ENCODE assay signal across 20 mouse cellular contexts in the genomic region with DNA sequence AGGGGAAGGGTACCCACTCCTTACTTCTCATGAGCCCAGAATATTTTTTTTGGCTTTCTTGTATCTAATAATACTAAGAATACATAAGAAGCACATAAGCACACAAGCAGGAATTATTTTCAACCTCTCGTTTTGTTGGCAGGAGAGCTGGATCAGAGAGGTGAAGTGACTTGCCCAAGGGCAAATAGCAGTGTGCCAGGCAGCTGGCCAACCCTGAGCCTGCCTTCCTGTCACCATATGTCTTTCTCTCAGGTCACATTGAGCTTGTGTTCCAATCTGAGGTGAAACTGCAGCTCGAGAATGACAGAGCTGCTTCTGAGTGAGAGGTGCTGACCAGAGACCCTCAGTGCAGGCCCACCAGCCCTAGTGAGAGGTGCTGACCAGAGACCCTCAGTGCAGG. TPM values are rescaled to one million over a fixed set of nuclear protein-coding genes. Genes with fewer than 3 reads are reported as not detected.
DNase-seq lines count a peak whose midpoint lies in the region; ATAC-seq and TF ChIP-seq lines count a peak whose summit lies in the region.
"Had no signal": no experiment of that assay in that cellular context is flagged by ENCODE, and none has a peak within 500 bp of the region (broad histone marks: within the 10 kb centered on the region; RNA-seq: fewer than 3 reads in every experiment).

No protein-coding gene starts in this region.

- no peaks in the 10 kb centered on the region for H3K27me3 ChIP-seq in cerebellum, adult 2 months (ENCODE audit: control insufficient read depth, insufficient read depth, low read length)
- no peaks in the 10 kb centered on the region for H3K27me3 ChIP-seq in midbrain, embryonic 13.5 days
- H3K27me3 ChIP-seq: hindbrain, embryonic 15.5 days; limb, embryonic 15.5 days; midbrain, embryonic 12.5 days had no signal

- TF ChIP-seq CTCF in layer of hippocampus, adult 2 months (conservative IDR thresholded peaks at IDR 0.05): no peak
- TF ChIP-seq CTCF in cerebellum, adult 2 months (IDR thresholded peaks at IDR 0.05; ENCODE audit: borderline replicate concordance, insufficient read depth, low read depth, low read length): no peak
- no peak for TF ChIP-seq CTCF in gastrocnemius, adult 2 months (IDR thresholded peaks at IDR 0.05)

- WGBS in cerebellum, adult 2 months: 18% methylated on average over 2 of the region's 2 CpGs
- WGBS in midbrain, embryonic 13.5 days: 74% methylated on average over 2 of the region's 2 CpGs

- H3K9ac ChIP-seq in midbrain, embryonic 13.5 days (replicated peaks): no peak overlapping the region
- H3K9ac ChIP-seq: forebrain, postnatal 0 days; hindbrain, embryonic 15.5 days; limb, embryonic 15.5 days; liver, postnatal 0 days; midbrain, embryonic 12.5 days had no signal

- peak; percentile 27 to 72 for DNase-seq in adrenal gland, adult (ENCODE audit: inconsistent age in 2 of 2, low spot score in 1 of 2)
- no peak for DNase-seq in adrenal gland, postnatal 4 days (ENCODE audit: low spot score in 2 of 2)
- DNase-seq in layer of hippocampus, adult 2 months (ENCODE audit: low spot score in 2 of 2): no peak
- DNase-seq in layer of hippocampus, postnatal 14 days (ENCODE audit: low spot score in 2 of 2): no peak
- DNase-seq in cerebellum, adult 2 months: peak; percentile 48 to 68
- peak; percentile 59 to 74 for DNase-seq in kidney, postnatal 25 days
- no peak for DNase-seq in gastrocnemius, adult 2 months
- DNase-seq: forebrain, postnatal 0 days; gastrocnemius, postnatal 10 days; heart, postnatal 14 days; liver, postnatal 0 days; lung, postnatal 36 days; right cerebral cortex, postnatal 14 days; thymus, postnatal 36 days had no signal

- no peaks in the 10 kb centered on the region for H3K36me3 ChIP-seq in midbrain, embryonic 13.5 days
- H3K36me3 ChIP-seq: hindbrain, embryonic 15.5 days; limb, embryonic 15.5 days; midbrain, embryonic 12.5 days had no signal

- H3K27ac ChIP-seq in layer of hippocampus, adult 2 months: peak overlapping the region; percentile 78
- no peak overlapping the region for H3K27ac ChIP-seq in cerebellum, adult 2 months (ENCODE audit: insufficient read depth, low read length)
- H3K27ac ChIP-seq in gastrocnemius, adult 2 months: no peak overlapping the region
- no peak overlapping the region for H3K27ac ChIP-seq in midbrain, embryonic 13.5 days
- H3K27ac ChIP-seq: hindbrain, embryonic 15.5 days; limb, embryonic 15.5 days; midbrain, embryonic 12.5 days; stomach, postnatal 0 days had no signal

- H3K4me2 ChIP-seq in midbrain, embryonic 13.5 days (replicated peaks): no peak overlapping the region
- H3K4me2 ChIP-seq: hindbrain, embryonic 15.5 days; limb, embryonic 15.5 days; midbrain, embryonic 12.5 days had no signal

- intact Hi-C loops in gastrocnemius, adult 2 months (cut with DNase I): no loop called here

- no peaks in the 10 kb centered on the region for H3K9me3 ChIP-seq in midbrain, embryonic 13.5 days
- H3K9me3 ChIP-seq: hindbrain, embryonic 15.5 days; limb, embryonic 15.5 days; midbrain, embryonic 12.5 days had no signal

- no peak overlapping the region for H3K4me3 ChIP-seq in layer of hippocampus, adult 2 months
- no peak overlapping the region for H3K4me3 ChIP-seq in cerebellum, adult 2 months (replicated peaks; ENCODE audit: insufficient read depth, low read depth, low read length)
- H3K4me3 ChIP-seq in gastrocnemius, adult 2 months: no peak overlapping the region
- H3K4me3 ChIP-seq in midbrain, embryonic 13.5 days (replicated peaks): no peak overlapping the region
- H3K4me3 ChIP-seq: hindbrain, embryonic 15.5 days; limb, embryonic 15.5 days; midbrain, embryonic 12.5 days had no signal

- H3K4me1 ChIP-seq in cerebellum, adult 2 months (ENCODE audit: control insufficient read depth, insufficient read depth, low read length): no peaks in the 10 kb centered on the region
- H3K4me1 ChIP-seq in midbrain, embryonic 13.5 days (replicated peaks): peaks cover 6% of the 10 kb centered on the region
- H3K4me1 ChIP-seq: midbrain, embryonic 12.5 days had no signal

- no peak for TF ChIP-seq POLR2A in cerebellum, adult 2 months (IDR thresholded peaks at IDR 0.05; ENCODE audit: borderline replicate concordance, insufficient read depth, low read length)

- ATAC-seq in midbrain, embryonic 13.5 days: no peak
- ATAC-seq: forebrain, postnatal 0 days; liver, postnatal 0 days had no signal

RNA-seq across cellular contexts. Expression of gene Galnt16, which starts 15.8 kb away (rescaled TPM):
- 10 to 100 TPM; 22.4 to 23.1 TPM for total RNA-seq in adrenal gland, postnatal 4 days (2021)
- 100 to 1,000 TPM; 166 to 181 TPM for total RNA-seq in layer of hippocampus, adult 2 months (2021)
- 100 to 1,000 TPM; 126 to 127 TPM for total RNA-seq in layer of hippocampus, postnatal 14 days (2021)
- 29.3 and 32.8 TPM in 2 replicates for polyA plus RNA-seq in cerebellum, adult 2 months (2012; rRNA removed)
- 1 to 10 TPM; 2.4 to 3.8 TPM for total RNA-seq in gastrocnemius, adult 2 months (2021)
- 32.1 and 34.7 TPM in 2 replicates for polyA plus RNA-seq in midbrain, embryonic 13.5 days (2015; fragmentation: Nextera tagmentation; extraction: Ambion mirVana)
- total RNA-seq: CH12.LX had no signal

Comparison
In these comparisons a context has a peak if more than half of its experiments do, and no peak if none do; other contexts are left out.
1. DNase-seq: peak in adrenal gland, adult (2 of 2), cerebellum, adult 2 months (2 of 2) and kidney, postnatal 25 days (2 of 2); none in adrenal gland, postnatal 4 days (0 of 2), layer of hippocampus, adult 2 months (0 of 2), layer of hippocampus, postnatal 14 days (0 of 2) and gastrocnemius, adult 2 months (single experiment).
2. RNA of gene Galnt16, which starts 15.8 kb away (total RNA-seq): 166 to 181 TPM in layer of hippocampus, adult 2 months and 126 to 127 TPM in layer of hippocampus, postnatal 14 days; 22.4 to 23.1 TPM in adrenal gland, postnatal 4 days and 2.4 to 3.8 TPM in gastrocnemius, adult 2 months; every median in the first group is over 4 times any median in the second.